Mouse (Mus musculus): Measurements from ENCODE around the gene Yap1. TPM values are rescaled to one million over a fixed set of nuclear protein-coding genes. Genes with fewer than 3 reads are reported as not detected.

Gene Yap1
- polyA plus RNA-seq, 1 experiment = 7.1 TPM

DNA sequence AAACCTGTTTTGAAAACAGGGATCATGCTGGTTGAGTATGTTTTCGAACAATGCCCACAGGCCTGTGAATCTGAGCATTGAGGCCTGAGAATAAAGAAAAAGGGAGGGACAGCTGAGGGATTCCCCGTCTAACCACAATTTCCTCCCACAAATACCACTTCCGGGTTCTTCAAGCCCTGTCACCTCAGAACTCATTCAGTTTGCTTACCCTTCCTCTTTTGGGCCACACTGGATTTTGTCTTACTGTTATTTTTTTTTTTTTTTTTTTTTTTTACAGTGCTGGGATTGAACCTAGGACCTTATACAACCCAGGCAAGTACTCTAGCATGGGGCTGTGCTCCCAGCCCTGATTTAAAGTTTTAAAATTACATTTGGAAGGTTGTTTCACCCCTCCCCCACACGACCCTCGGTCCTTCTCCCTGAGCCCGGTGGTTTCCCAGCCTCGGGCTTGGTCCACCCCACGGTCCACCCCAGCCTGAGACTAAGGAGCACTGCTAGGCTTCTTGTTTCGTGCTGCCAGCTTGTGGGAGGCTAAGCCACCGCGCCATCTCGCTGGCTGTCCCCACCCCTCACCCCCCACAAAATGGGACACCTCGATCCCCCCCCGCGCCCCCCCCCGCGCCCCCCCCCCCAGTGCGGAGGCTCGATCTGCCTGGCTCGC lies 13.0 kb upstream of the Yap1 start:
- H3K4me3 ChIP-seq (replicated peaks; ENCODE audit: control insufficient read depth, low read depth, low read length) = no peak overlapping the region
- no peak for TF ChIP-seq CTCF (IDR thresholded peaks at IDR 0.05; ENCODE audit: control insufficient read depth, insufficient read depth, low read length)
- no peak for TF ChIP-seq POLR2A (IDR thresholded peaks at IDR 0.05; ENCODE audit: borderline replicate concordance, control insufficient read depth, low read depth, low read length)
- WGBS = 17% methylated on average over 20 of the region's 20 CpGs
- no peak overlapping the region for H3K27ac ChIP-seq (ENCODE audit: control insufficient read depth, insufficient read depth, low read depth, low read length, poor library complexity)
- H3K4me1 ChIP-seq (ENCODE audit: control insufficient read depth, insufficient read depth, low read length) = no peaks in the 10 kb centered on the region; the same call in none of the 2 replicates

DNA sequence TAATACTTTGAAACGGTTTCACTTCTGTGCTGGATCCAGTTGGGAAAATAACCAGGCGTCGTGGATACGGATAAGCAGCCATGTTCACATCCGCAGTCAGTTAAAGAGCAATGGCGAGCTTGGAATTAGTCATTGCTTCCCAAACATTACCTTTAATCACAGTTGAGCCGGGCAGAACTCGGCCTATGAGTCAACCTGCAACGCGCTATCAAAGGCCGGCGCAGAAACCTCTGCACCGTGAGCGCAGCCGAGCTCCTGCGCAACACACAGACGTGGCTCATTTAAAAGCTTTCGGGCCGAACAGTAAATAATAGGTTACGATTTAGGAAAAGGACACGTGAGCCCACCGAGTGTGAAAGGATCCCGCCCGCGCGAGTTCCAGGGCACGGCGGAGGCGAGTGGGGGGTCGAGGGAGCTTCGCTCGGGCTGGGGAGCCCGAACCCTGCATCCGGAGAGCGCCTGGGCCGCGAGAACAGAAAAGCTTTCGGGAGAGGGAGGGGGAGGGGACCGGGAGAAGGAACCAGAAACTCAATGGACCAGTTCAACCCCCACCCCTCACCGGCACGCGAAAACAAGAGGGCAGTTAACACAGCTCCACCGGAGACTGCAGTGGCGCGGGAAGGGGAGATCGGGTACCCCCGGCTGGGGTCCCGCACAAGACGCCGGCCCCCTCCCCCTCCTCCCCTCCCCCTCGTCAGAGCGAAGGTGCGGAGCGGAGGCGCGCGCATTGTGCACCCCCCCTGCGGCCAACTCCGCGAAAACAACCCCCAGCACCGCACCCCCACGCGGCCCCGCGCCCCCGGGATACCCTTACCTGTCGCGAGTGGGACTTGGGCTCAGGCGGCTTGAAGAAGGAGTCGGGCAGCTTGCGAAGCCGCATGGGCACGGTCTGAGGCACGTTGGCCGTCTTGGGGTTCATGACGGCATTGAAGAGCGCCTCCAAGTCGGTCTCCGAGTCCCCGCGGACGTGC lies 810 bp downstream of the Yap1 start:
- 3% methylated on average over 81 of the region's 82 CpGs for WGBS
- H3K27ac ChIP-seq (ENCODE audit: control insufficient read depth, insufficient read depth, low read depth, low read length, poor library complexity) = no peak overlapping the region; the same call in 1 of the 2 replicates
- no peak overlapping the region for H3K4me3 ChIP-seq (replicated peaks; ENCODE audit: control insufficient read depth, low read depth, low read length)
- no peak for TF ChIP-seq POLR2A (IDR thresholded peaks at IDR 0.05; ENCODE audit: borderline replicate concordance, control insufficient read depth, low read depth, low read length)
- TF ChIP-seq CTCF (IDR thresholded peaks at IDR 0.05; ENCODE audit: control insufficient read depth, insufficient read depth, low read length) = no peak
- H3K4me1 ChIP-seq (ENCODE audit: control insufficient read depth, insufficient read depth, low read length) = no peaks in the 10 kb centered on the region

DNA sequence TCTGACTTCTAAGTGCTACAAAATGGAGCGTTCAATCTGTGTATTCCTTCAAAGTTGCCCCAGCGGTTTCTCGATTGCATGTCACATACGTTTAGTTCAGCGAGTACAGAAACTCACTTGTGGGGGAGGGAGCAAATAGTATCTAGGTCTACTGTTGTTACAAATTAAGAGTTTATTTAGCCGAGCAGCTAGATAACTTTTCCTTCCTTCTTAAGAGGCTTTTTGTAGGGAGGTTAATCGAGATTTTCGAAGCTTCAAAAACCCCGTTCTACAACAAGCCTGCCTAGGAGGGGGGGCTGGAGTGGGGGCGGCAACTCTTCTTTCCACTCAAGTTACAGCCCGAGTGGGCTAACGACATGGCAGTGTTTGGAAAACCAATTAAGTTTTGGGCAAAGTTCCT lies 1.6 kb downstream of the Yap1 start:
- TF ChIP-seq CTCF (IDR thresholded peaks at IDR 0.05; ENCODE audit: control insufficient read depth, insufficient read depth, low read length) = no peak
- no peak for TF ChIP-seq POLR2A (IDR thresholded peaks at IDR 0.05; ENCODE audit: borderline replicate concordance, control insufficient read depth, low read depth, low read length)
- no peak overlapping the region for H3K27ac ChIP-seq (ENCODE audit: control insufficient read depth, insufficient read depth, low read depth, low read length, poor library complexity)
- no peak overlapping the region for H3K4me3 ChIP-seq (replicated peaks; ENCODE audit: control insufficient read depth, low read depth, low read length)
- no peaks in the 10 kb centered on the region for H3K4me1 ChIP-seq (ENCODE audit: control insufficient read depth, insufficient read depth, low read length)
- 8% methylated on average over 12 of the region's 12 CpGs for WGBS

GRCm38 (mm10) chr9:8001352-8001751 lies 3.0 kb downstream of the Yap1 start:
- TF ChIP-seq POLR2A (IDR thresholded peaks at IDR 0.05; ENCODE audit: borderline replicate concordance, control insufficient read depth, low read depth, low read length) (no peak), CTCF (IDR thresholded peaks at IDR 0.05; ENCODE audit: control insufficient read depth, insufficient read depth, low read length) (no peak)
- WGBS = 71% methylated on average over 7 of the region's 7 CpGs
- Histone ChIP-seq H3K4me1 (ENCODE audit: control insufficient read depth, insufficient read depth, low read length) (no peaks in the 10 kb centered on the region), H3K27ac (ENCODE audit: control insufficient read depth, insufficient read depth, low read depth, low read length, poor library complexity) (no peak overlapping the region), H3K4me3 (replicated peaks; ENCODE audit: control insufficient read depth, low read depth, low read length) (no peak overlapping the region)

- WGBS = 70% methylated on average over 5 of the region's 5 CpGs
- TF ChIP-seq CTCF (IDR thresholded peaks at IDR 0.05; ENCODE audit: control insufficient read depth, insufficient read depth, low read length) = no peak
- TF ChIP-seq POLR2A (IDR thresholded peaks at IDR 0.05; ENCODE audit: borderline replicate concordance, control insufficient read depth, low read depth, low read length) = no peak
- Histone ChIP-seq H3K27ac (ENCODE audit: control insufficient read depth, insufficient read depth, low read depth, low read length, poor library complexity) (no peak overlapping the region), H3K4me1 (ENCODE audit: control insufficient read depth, insufficient read depth, low read length) (no peaks in the 10 kb centered on the region), H3K4me3 (replicated peaks; ENCODE audit: control insufficient read depth, low read depth, low read length) (no peak overlapping the region)
Measured at GRCm38 (mm10) chr9:7994275-7994674, 10.1 kb downstream of the Yap1 start.

DNA sequence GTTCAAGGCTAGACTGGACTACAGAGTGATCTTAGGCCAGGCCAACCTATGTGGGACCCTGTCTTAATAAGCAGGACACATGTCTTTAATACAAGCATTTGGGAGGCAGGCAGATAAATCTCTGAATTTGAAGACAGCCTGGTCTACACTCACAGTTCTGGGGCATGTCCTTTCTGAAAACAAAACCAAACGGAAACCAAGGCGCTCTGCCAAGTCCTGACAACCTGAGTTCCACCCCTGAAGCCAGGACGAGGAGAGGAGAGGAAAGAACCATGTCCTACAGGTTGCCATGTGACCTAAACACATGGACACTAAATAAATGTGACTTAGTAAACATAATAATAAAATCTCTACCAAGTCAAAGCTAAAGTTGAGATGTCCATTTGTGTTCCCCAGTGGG lies 11.7 kb downstream of the Yap1 start:
- Histone ChIP-seq H3K4me1 (ENCODE audit: control insufficient read depth, insufficient read depth, low read length) (no peaks in the 10 kb centered on the region), H3K4me3 (replicated peaks; ENCODE audit: control insufficient read depth, low read depth, low read length) (no peak overlapping the region), H3K27ac (ENCODE audit: control insufficient read depth, insufficient read depth, low read depth, low read length, poor library complexity) (no peak overlapping the region)
- 50% methylated on average over 3 of the region's 3 CpGs for WGBS
- no peak for TF ChIP-seq CTCF (IDR thresholded peaks at IDR 0.05; ENCODE audit: control insufficient read depth, insufficient read depth, low read length)
- no peak for TF ChIP-seq POLR2A (IDR thresholded peaks at IDR 0.05; ENCODE audit: borderline replicate concordance, control insufficient read depth, low read depth, low read length)

GRCm38 (mm10) chr9:7990897-7991296 lies 13.5 kb downstream of the Yap1 start:
- 73% methylated on average over 4 of the region's 4 CpGs for WGBS
- Histone ChIP-seq H3K27ac (ENCODE audit: control insufficient read depth, insufficient read depth, low read depth, low read length, poor library complexity) (no peak overlapping the region), H3K4me3 (replicated peaks; ENCODE audit: control insufficient read depth, low read depth, low read length) (no peak overlapping the region), H3K4me1 (ENCODE audit: control insufficient read depth, insufficient read depth, low read length) (no peaks in the 10 kb centered on the region)
- TF ChIP-seq CTCF (IDR thresholded peaks at IDR 0.05; ENCODE audit: control insufficient read depth, insufficient read depth, low read length) (no peak), POLR2A (IDR thresholded peaks at IDR 0.05; ENCODE audit: borderline replicate concordance, control insufficient read depth, low read depth, low read length) (no peak)

DNA sequence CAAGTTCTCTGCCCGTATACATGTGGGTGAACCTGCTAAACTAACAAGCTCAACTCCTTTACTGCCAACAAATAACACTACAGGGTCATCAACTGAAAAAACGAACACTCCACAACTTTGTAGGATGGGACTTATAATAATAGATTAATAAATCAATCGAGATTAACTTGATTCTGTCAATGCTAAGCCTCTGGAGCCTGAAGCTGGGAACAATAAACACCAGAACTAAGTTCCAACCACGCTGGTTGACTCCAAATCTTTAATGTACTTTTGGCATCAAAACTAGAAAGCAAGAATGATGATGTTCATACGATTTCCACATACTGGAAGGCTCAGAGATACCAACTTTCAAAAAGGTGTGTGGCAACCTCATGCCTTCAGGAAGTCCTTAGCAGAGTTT lies 17.3 kb downstream of the Yap1 start:
- 67% methylated on average over 5 of the region's 5 CpGs for WGBS
- TF ChIP-seq POLR2A (IDR thresholded peaks at IDR 0.05; ENCODE audit: borderline replicate concordance, control insufficient read depth, low read depth, low read length) (no peak), CTCF (IDR thresholded peaks at IDR 0.05; ENCODE audit: control insufficient read depth, insufficient read depth, low read length) (no peak)

More for the DNA sequence above, 17.3 kb downstream of the Yap1 start:
- Histone ChIP-seq H3K4me1 (ENCODE audit: control insufficient read depth, insufficient read depth, low read length) (no peaks in the 10 kb centered on the region), H3K4me3 (replicated peaks; ENCODE audit: control insufficient read depth, low read depth, low read length) (no peak overlapping the region), H3K27ac (ENCODE audit: control insufficient read depth, insufficient read depth, low read depth, low read length, poor library complexity) (no peak overlapping the region)
